Mouse (Mus musculus): ENCODE measurements around the gene Dph1.

GRCm38 (mm10) chr11:75204472-75204871 lies 13.4 kb upstream of the Dph1 start:
- no peak for TF ChIP-seq CTCF (IDR thresholded peaks at IDR 0.05; ENCODE audit: low read depth)
- no peak for TF ChIP-seq EP300 (IDR thresholded peaks at IDR 0.05; ENCODE audit: low read depth)
